Mouse (Mus musculus) liver, postnatal 0 days (tissue): ENCODE measurements around the gene Zmynd15.

Experiments used
- CTCF ChIP-seq: sonication (generic); IDR thresholded peaks from 2 replicates; pipeline ENCODE4 v1.5.1; 2016; ENCODE audit warnings: antibody characterized with exemption, low read depth
- EP300 ChIP-seq: IDR thresholded peaks from 2 replicates; pipeline ENCODE4 v1.6.1; 2016; ENCODE audit warnings: antibody characterized with exemption, low read depth, mild to moderate bottlenecking

GRCm38 (mm10) chr11:70459601-70460101 lies 418 bp downstream of the Zmynd15 start, which contains the start of gene Cxcl16:
- TF ChIP-seq CTCF (no peak), EP300 (no peak)
